Mouse (Mus musculus): Measurements from ENCODE around the gene Ogdh.
A peak's percentile ranks its signal among the peaks of the same experiment; 100 is the strongest.
"Not testable (repeated sequence)": the region's sequence is repeated elsewhere in the genome, so short reads cannot be mapped to it uniquely, and the experiment has no call there.

The Ogdh gene

GRCm38 (mm10) chr11:6291401-6292115 is at the start of gene Ogdh:
Ogdh (plus strand) TSS chr11:6291633.
- peak; percentile 94 for ATAC-seq (ENCODE audit: insufficient number of reproducible peaks, low FRiP score, low TSS enrichment)

GRCm38 (mm10) chr11:6244707-6245106 is 46.7 kb upstream of the Ogdh start:
- ATAC-seq (ENCODE audit: insufficient number of reproducible peaks, low FRiP score, low TSS enrichment) = no peak

GRCm38 (mm10) chr11:6252248-6252647 is 39.2 kb upstream of the Ogdh start:
- no peak for ATAC-seq (ENCODE audit: insufficient number of reproducible peaks, low FRiP score, low TSS enrichment)

- no peak for ATAC-seq (ENCODE audit: insufficient number of reproducible peaks, low FRiP score, low TSS enrichment)
Observed at GRCm38 (mm10) chr11:6252824-6253223, 38.6 kb upstream of the Ogdh start.

GRCm38 (mm10) chr11:6254602-6255001 is 36.8 kb upstream of the Ogdh start:
- not testable (repeated sequence) for ATAC-seq (ENCODE audit: insufficient number of reproducible peaks, low FRiP score, low TSS enrichment)

- ATAC-seq (ENCODE audit: insufficient number of reproducible peaks, low FRiP score, low TSS enrichment) = no peak
Observed at GRCm38 (mm10) chr11:6256490-6257072, 34.9 kb upstream of the Ogdh start.

- ATAC-seq (ENCODE audit: insufficient number of reproducible peaks, low FRiP score, low TSS enrichment) = no peak
Observed at GRCm38 (mm10) chr11:6259413-6259812, 32.0 kb upstream of the Ogdh start.

- peak; percentile 42; the same call in 1 of the 2 replicates for ATAC-seq (ENCODE audit: insufficient number of reproducible peaks, low FRiP score, low TSS enrichment)
Observed at GRCm38 (mm10) chr11:6261434-6262082, 29.9 kb upstream of the Ogdh start.

- ATAC-seq (ENCODE audit: insufficient number of reproducible peaks, low FRiP score, low TSS enrichment) = no peak
Observed at GRCm38 (mm10) chr11:6266621-6267020, 24.8 kb upstream of the Ogdh start.

GRCm38 (mm10) chr11:6267320-6268254 is 23.8 kb upstream of the Ogdh start, which contains the start of gene Ddx56:
Ddx56 (minus strand) TSS chr11:6267772.
- ATAC-seq (ENCODE audit: insufficient number of reproducible peaks, low FRiP score, low TSS enrichment) = peak; percentile 95

- no peak for ATAC-seq (ENCODE audit: insufficient number of reproducible peaks, low FRiP score, low TSS enrichment)
Observed at GRCm38 (mm10) chr11:6273607-6274006, 17.8 kb upstream of the Ogdh start.

GRCm38 (mm10) chr11:6274387-6275093 is 16.9 kb upstream of the Ogdh start, which contains the start of gene Tmed4:
Tmed4 (minus strand) TSS chr11:6274870.
- ATAC-seq (ENCODE audit: insufficient number of reproducible peaks, low FRiP score, low TSS enrichment) = peak; percentile 95

GRCm38 (mm10) chr11:6275094-6275484 is 16.3 kb upstream of the Ogdh start:
- no peak for ATAC-seq (ENCODE audit: insufficient number of reproducible peaks, low FRiP score, low TSS enrichment)

- no peak for ATAC-seq (ENCODE audit: insufficient number of reproducible peaks, low FRiP score, low TSS enrichment)
Observed at GRCm38 (mm10) chr11:6276466-6276865, 15.0 kb upstream of the Ogdh start.

- ATAC-seq (ENCODE audit: insufficient number of reproducible peaks, low FRiP score, low TSS enrichment) = no peak
Observed at GRCm38 (mm10) chr11:6282940-6283339, 8.5 kb upstream of the Ogdh start.

- ATAC-seq (ENCODE audit: insufficient number of reproducible peaks, low FRiP score, low TSS enrichment) = no peak
Observed at GRCm38 (mm10) chr11:6290138-6290537, 1.3 kb upstream of the Ogdh start.

GRCm38 (mm10) chr11:6290883-6291282 is 550 bp upstream of the Ogdh start:
- ATAC-seq (ENCODE audit: insufficient number of reproducible peaks, low FRiP score, low TSS enrichment) = no peak

GRCm38 (mm10) chr11:6292116-6292987 is 919 bp downstream of the Ogdh start:
- ATAC-seq (ENCODE audit: insufficient number of reproducible peaks, low FRiP score, low TSS enrichment) = peak; percentile 12

GRCm38 (mm10) chr11:6292988-6293349 is 1.5 kb downstream of the Ogdh start:
- no peak for ATAC-seq (ENCODE audit: insufficient number of reproducible peaks, low FRiP score, low TSS enrichment)

Measured in cerebellum, adult (tissue).